Mouse (Mus musculus) embryo, embryonic 11 days (tissue): ENCODE data around the gene Dnajb7.

Experiments
- DNase-seq: peaks from one replicate; pipeline ENCODE4 v3.0.0-alpha.2; 2015

The Dnajb7 gene

DNA sequence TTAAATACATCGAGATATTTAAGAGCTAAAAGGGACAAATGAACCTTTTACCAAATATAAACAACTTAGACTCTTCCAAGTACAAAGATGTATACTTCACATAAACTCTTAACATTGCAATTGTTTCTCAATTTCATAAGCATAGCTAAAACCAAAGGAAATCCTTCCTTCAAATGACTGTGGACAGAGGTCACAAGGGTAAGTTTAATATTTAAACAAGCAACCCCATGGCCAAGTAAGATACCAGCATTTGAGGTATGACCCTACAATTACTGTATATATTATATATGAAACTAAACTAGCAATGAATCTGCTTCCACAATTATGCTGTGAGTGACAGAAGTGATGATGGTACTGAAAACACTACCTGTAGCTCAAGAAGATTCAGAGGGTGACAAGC is 43.8 kb downstream of the Dnajb7 start:
- no peak for DNase-seq

DNA sequence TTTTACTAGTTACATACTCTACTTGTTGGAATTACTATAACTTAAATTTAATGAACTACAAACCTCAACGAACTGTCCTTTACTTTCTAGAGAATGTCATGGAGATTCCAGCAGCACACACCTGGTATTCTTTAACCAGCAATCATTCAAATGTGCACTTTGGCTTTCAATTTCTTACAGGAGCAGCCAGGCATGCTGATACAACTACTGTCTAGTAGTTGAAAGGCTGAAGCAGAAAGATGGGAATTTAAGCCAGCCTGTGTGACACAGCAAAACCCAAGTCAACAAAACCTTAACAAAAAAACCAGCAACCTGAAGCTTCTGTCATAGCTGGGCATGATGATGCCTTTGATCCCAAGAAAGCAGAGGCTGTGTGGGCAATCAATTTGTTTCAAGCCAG is 45.6 kb downstream of the Dnajb7 start:
- DNase-seq, result no peak

DNA sequence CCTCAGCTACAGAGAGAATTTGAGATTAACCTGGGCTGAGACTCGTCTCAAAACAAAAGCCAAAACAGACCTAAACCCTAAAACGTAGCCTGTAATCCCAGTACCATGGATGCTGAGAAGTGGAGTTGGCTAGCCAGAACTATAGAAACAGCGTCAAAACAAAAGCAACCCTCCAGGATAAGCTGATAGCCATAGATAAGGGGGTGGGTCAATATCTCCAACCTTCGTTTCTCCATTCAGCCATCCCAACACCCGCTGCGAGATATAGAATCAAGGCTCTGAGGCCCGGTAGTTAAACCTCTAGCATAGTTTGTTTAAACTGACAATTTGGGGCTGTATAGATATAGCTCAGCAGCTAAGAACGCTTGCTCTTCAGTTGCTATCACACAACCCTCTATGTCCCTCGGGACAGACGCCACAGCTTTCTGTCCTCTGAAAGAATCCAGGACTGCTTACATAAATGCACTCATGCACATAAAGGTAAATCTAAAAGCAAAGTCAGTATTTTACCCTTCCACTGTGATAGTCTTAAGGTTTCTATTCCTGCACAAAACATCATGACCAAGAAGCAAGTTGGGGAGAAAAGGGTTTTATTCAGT is 46.6 kb downstream of the Dnajb7 start:
- no peak for DNase-seq

DNA sequence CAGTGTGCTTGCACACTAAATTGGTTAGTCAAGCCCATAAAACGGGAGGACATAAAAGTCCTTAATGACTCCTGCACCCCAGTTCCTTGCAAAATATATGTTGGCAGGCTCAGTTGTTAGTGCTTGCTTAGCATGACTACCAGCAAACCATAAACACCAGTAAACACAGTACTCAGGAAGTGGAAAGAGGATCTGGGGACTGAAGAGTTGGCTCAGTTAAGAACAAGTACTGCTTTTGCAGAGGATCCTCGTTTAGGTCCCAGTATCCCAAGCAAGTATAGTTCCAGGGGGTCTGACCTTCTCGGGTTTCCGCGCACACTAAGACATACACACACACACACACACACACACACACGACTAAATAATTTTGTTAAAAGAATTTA is 47.1 kb downstream of the Dnajb7 start:
- DNase-seq, result no peak

DNA sequence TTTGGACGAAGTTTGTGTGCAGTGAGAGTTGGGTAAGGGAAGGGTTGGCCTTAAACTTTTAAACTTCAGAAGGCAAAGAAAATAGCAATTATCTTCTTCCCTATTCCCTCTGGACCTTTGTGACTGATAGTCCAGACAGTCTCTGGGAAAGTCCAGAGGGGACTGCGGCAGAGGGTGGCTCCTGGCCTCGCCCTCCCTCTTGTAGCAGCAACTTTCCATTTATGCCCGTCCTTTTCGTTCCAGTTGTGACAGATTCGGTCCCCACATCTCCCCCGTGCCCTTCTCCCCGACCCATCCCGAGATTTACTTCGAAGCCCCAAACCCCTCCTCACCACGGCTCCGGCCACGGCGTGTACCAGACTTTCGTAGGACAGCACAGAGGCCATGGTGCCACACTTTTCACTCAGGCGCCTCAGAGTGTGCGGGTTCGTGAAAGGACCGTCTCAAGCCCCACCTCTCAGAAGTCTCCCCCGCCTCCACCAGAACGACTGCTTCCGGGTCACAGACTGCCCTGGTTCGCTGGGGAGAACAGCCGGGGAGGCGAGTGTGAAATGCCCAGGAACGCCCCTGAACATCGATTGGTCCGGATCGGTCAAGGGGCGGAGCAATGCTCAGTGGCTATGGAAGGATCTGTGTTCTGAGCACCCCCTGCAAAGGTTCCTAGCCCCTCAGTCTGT is 47.6 kb downstream of the Dnajb7 start, which contains the start of gene Slc25a17:
Slc25a17 (minus strand) TSS at position 468 of the 677 bp plus-strand sequence.
- peak; percentile 98 for DNase-seq

DNA sequence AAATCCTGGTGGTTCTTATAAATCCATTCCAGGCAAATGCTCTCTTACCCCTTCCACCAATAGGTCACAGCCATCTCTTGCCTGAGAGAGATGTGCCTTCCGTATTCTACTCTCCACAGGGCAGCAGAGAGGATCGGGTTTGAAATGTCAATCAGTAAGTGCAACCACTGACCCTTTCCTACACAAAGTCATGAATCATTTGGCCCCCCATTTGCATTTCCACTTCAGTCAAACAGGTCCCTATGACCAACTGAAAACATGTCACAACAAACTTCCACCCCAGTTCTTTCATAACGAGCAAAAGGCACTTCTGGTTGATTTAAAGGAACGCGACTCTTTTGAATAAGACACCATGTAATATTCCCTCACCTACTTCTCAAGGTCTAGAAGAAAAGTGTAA is 48.7 kb downstream of the Dnajb7 start:
- no peak for DNase-seq

DNA sequence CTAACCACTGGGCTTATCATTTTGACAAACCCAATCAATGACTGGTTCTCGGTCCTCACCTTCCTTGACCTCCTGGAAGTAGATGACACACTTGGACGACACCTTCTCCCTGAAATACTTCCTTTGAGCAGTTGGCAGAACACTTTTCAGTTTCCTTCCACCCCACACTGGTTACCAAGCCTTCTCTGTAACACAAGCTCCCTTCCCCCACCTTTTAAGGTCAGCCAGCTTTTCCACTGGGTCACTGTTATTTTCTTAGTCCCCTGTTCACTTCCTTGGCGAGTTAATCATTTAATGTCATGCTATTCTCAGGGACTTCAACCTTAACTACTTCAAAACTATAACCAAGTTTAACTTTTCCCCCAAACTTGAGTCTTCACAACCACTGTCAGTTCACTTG is 49.2 kb downstream of the Dnajb7 start:
- no peak for DNase-seq

DNA sequence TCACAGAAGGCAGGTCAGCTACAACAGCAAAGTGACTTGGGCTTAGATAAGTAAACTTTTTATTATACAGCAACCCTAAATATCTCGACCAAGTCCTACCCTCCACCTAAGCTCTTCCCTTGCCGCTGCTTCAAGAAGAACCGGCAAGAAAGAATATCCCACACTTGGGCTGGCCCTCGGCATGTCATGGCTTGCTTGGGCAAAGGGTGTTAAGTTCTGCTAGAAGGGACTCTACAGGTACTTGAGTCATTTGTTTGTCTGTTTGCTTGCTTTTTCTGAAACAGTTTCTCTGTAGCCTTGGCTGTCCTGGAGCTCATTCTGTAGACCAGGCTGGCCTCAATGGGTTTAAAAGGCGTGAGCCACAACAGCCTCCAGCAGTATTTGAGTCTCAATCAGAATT is 51.2 kb downstream of the Dnajb7 start:
- DNase-seq, result no peak
